Mouse (Mus musculus): ENCODE measurements around the gene Wnt3a.

GRCm38 (mm10) chr11:59212892-59213494 lies 77.6 kb downstream of the Wnt3a start:
- TF ChIP-seq POLR2A (IDR thresholded peaks at IDR 0.05; ENCODE audit: low read depth, low read length), result no peak
- no peak for TF ChIP-seq CTCF (conservative IDR thresholded peaks at IDR 0.05; ENCODE audit: insufficient read depth, insufficient read length, low read depth, low read length)
